Comparison of ENCODE assay signal across 8 mouse cellular contexts in the genomic region with DNA sequence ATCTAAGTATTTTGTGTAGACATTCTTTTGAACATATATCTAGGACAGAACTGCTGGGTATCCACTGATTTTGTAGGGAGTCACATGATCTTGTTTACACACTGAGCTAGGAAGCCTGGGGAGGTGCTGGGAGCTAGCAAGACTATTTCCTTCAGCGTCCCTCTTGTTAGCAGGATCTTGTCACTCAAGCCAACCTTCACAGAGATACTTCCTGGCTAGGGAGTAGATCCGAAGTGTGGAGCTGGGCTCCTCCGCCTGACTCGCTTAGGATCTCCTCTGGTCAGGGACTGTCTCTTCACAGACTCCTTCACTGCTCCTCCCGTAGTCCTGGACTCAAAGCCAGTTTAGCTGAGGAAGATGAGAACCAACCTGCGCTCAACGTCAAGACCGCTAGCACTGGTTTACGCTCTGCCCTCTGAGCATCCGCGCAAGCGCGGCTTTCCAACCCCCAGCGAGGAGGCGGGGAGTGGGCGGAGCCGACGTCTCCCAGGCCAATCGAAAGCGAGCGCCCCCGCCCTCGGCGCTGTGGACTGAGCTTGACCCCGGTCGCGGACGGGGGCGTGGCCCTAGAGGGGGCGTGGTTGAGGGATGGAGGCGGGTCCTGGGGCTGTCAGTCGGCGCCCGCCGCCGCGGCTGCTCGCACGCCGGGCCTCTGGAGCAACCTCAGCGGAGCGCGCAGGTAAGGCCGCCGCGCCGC. TPM values are rescaled to one million over a fixed set of nuclear protein-coding genes. Genes with fewer than 3 reads are reported as not detected.
DNase-seq lines count a peak whose midpoint lies in the region; ATAC-seq lines count a peak whose summit lies in the region.

Gene Hivep3 (plus strand): TSS at position 601 of the 697 bp plus-strand sequence.

- intact Hi-C loops in gastrocnemius, postnatal 36 days (cut with DNase I): loop anchor here (5.0 kb wide), 1 partner anchor 196 kb away; the partner anchor contains the start of genes Foxj3 and Frg2f1
- intact Hi-C loops in left cerebral cortex, postnatal 10 days (cut with DNase I): no loop called here

- peaks cover under 1% of the 10 kb centered on the region; the same call in 1 of the 2 replicates for H3K4me1 ChIP-seq in intestine, embryonic 14.5 days (replicated peaks; ENCODE audit: control insufficient read depth, insufficient read depth, low read length)

- peak; percentile 98 for ATAC-seq in intestine, embryonic 14.5 days (replicated peaks; ENCODE audit: low FRiP score, low TSS enrichment, low read depth)
- peak; percentile 99 for ATAC-seq in megakaryocyte progenitor cell, adult 5-6 weeks (replicated peaks; ENCODE audit: poor library complexity)

- WGBS in intestine, embryonic 14.5 days: under 1% methylated on average over 42 of the region's 47 CpGs

- H3K9ac ChIP-seq in intestine, embryonic 14.5 days (ENCODE audit: low read length): peak within 1 kb of the TSS; percentile 45

- peak within 1 kb of the TSS; percentile 62; the same call in 1 of the 2 replicates for H3K27ac ChIP-seq in intestine, embryonic 14.5 days (ENCODE audit: low read depth)

- peak; percentile 100 for DNase-seq in adrenal gland, postnatal 10 days
- DNase-seq in embryo, embryonic 9.5 days (ENCODE audit: extremely low spot score): peak; percentile 100
- DNase-seq in gastrocnemius, postnatal 36 days: peak; percentile 99 to 100
- DNase-seq in intestine, embryonic 14.5 days (ENCODE audit: low spot score): peak; percentile 100
- peak; percentile 96 to 100 for DNase-seq in left cerebral cortex, postnatal 10 days (ENCODE audit: extremely low spot score in 1 of 2, low spot score in 2 of 2)
- peak; percentile 98 to 99 for DNase-seq in right cerebral cortex, postnatal 10 days (ENCODE audit: low spot score in 2 of 2)
- DNase-seq in urinary bladder, postnatal 14 days (ENCODE audit: low spot score): peak; percentile 100

- H3K27me3 ChIP-seq in intestine, embryonic 14.5 days (replicated peaks; ENCODE audit: control insufficient read depth, insufficient read depth, low read length): peaks cover 13% of the 10 kb centered on the region

- peak within 1 kb of the TSS; percentile 72 for H3K4me3 ChIP-seq in intestine, embryonic 14.5 days (ENCODE audit: low read depth, low read length)

- H3K36me3 ChIP-seq in intestine, embryonic 14.5 days (ENCODE audit: control insufficient read depth, insufficient read depth, low read length): no peaks in the 10 kb centered on the region

- H3K9me3 ChIP-seq in intestine, embryonic 14.5 days (ENCODE audit: control insufficient read depth, low read length): no peaks in the 10 kb centered on the region

- H3K4me2 ChIP-seq in intestine, embryonic 14.5 days (ENCODE audit: low read length): peak within 1 kb of the TSS; percentile 98

RNA-seq across cellular contexts. Expression of gene Hivep3, which starts in this region (rescaled TPM):
- 1 to 10 TPM; 7.4 to 9.7 TPM for total RNA-seq in adrenal gland, postnatal 10 days (2021)
- 1 to 10 TPM; 2.2 to 3.5 TPM for total RNA-seq in gastrocnemius, postnatal 36 days (2021)
- 5.6 and 6.2 TPM in 2 replicates for polyA plus RNA-seq in intestine, embryonic 14.5 days (2014; fragmentation: Nextera tagmentation; extraction: Ambion mirVana)
- 10 to 100 TPM; 71.9 to 74.3 TPM for total RNA-seq in left cerebral cortex, postnatal 10 days (2021)
- 6.6 and 7.2 TPM in 2 replicates for total RNA-seq in megakaryocyte progenitor cell, adult 5-6 weeks (2015)
- 0.83 and 3.2 TPM in 2 replicates for total RNA-seq in megakaryocyte progenitor cell, adult 5-6 weeks (2017)

Comparison
In these comparisons a context has a peak if more than half of its experiments do, and no peak if none do; other contexts are left out.
1. Peak in every context shown above with its lines: DNase-seq, ATAC-seq, H3K4me3 ChIP-seq and H3K27ac ChIP-seq.
2. RNA of gene Hivep3 (total RNA-seq): 71.9 to 74.3 TPM in left cerebral cortex, postnatal 10 days; 7.4 to 9.7 TPM in adrenal gland, postnatal 10 days, 0.83 to 7.2 TPM in megakaryocyte progenitor cell, adult 5-6 weeks and 2.2 to 3.5 TPM in gastrocnemius, postnatal 36 days; every median in the first group is over 4 times any median in the second.